Mouse (Mus musculus) erythroblast, embryonic 14.5 days (primary cell): ENCODE results near the gene Zfp992.

Experiments
- GATA1 ChIP-seq: IDR thresholded peaks from 2 replicates; pipeline ENCODE4 v1.6.1; 2012; ENCODE audit warnings: low read length, inconsistent platforms, mixed read lengths
- TAL1 ChIP-seq: IDR thresholded peaks from 3 replicates; pipeline ENCODE4 v1.6.1; 2012; ENCODE audit warnings: low read length, inconsistent platforms, mixed read lengths

GRCm38 (mm10) chr4:146492851-146493250 lies 44.0 kb downstream of the Zfp992 start:
- no peak for TF ChIP-seq TAL1
- no peak for TF ChIP-seq GATA1
